Mouse (Mus musculus) liver, adult 2 months (tissue): ENCODE measurements at regions not wholly inside any gene's neighbourhood (a gene's known extent, or its start where the extent isn't known, plus 50 kb on each side); places are given as distances from the start of the nearest gene placed in this dataset.
"Not testable (repeated sequence)": the region's sequence is repeated elsewhere in the genome, so short reads cannot be mapped to it uniquely, and the experiment has no call there.

Experiments used
- CTCF ChIP-seq: fragments of 200-500 bp; IDR thresholded peaks from 2 replicates; pipeline ENCODE4 v1.5.1; 2011; ENCODE audit warnings: low read depth, low read length, control low read depth
- POLR2A ChIP-seq: fragments of 200-500 bp; IDR thresholded peaks from 2 replicates; pipeline ENCODE4 v1.6.1; 2011; ENCODE audit warnings: low read length, control low read depth; ENCODE audit not compliant: insufficient read depth; ENCODE audit errors: extremely low read depth

DNA sequence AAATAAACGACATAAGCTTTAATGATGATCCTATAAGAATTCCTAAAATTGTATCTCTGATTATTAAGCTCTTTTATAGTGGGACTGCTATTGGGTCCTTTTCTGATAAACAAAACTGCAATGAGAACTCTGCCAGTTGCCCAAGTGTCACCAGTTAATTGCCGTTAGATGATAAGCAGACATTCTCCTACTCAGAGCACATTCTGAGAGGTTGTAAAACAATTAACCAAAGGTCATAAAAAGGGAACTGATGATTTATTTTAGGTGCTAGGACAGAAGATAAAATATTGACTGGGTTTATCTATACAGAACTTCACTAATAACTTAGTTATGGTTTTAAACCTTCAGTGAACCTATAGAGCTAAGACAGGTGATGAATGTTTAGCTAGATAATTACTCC is 109.2 kb upstream of the Gm527 start:
- TF ChIP-seq POLR2A, CTCF: not testable (repeated sequence)
